Mouse (Mus musculus): ENCODE data around the gene Pik3c2g. TPM values are rescaled to one million over a fixed set of nuclear protein-coding genes. Genes with fewer than 3 reads are reported as not detected.

The Pik3c2g gene
- polyA plus RNA-seq, 1 experiment: not detected

GRCm38 (mm10) chr6:139577026-139577861, 9.8 kb upstream of the Pik3c2g start:
- Histone ChIP-seq H3K27me3 (ENCODE audit: control insufficient read depth, insufficient read depth, low read length) (no peaks in the 10 kb centered on the region), H3K4me3 (ENCODE audit: control insufficient read depth, insufficient read depth, low read length) (no peak overlapping the region), H3K36me3 (ENCODE audit: control insufficient read depth, insufficient read depth, low read length) (no peaks in the 10 kb centered on the region), H3K4me1 (replicated peaks; ENCODE audit: control insufficient read depth, insufficient read depth, low read length) (no peaks in the 10 kb centered on the region), H3K27ac (ENCODE audit: control insufficient read depth, insufficient read depth, low read length) (no peak overlapping the region)
- DNase-seq: no peak
- WGBS: 56% methylated on average over 18 of the region's 18 CpGs
- no peak for TF ChIP-seq CTCF (IDR thresholded peaks at IDR 0.05; ENCODE audit: borderline replicate concordance, control insufficient read depth, extremely low read depth, insufficient read depth, low read length, poor library complexity)
- TF ChIP-seq POLR2A (IDR thresholded peaks at IDR 0.05; ENCODE audit: control insufficient read depth, extremely low read depth, insufficient read depth, low read length, poor library complexity): no peak

GRCm38 (mm10) chr6:139587478-139587877, 457 bp downstream of the Pik3c2g start:
- Histone ChIP-seq H3K4me1 (replicated peaks; ENCODE audit: control insufficient read depth, insufficient read depth, low read length) (no peaks in the 10 kb centered on the region), H3K4me3 (ENCODE audit: control insufficient read depth, insufficient read depth, low read length) (no peak overlapping the region), H3K27me3 (ENCODE audit: control insufficient read depth, insufficient read depth, low read length) (no peaks in the 10 kb centered on the region), H3K27ac (ENCODE audit: control insufficient read depth, insufficient read depth, low read length) (no peak overlapping the region), H3K36me3 (ENCODE audit: control insufficient read depth, insufficient read depth, low read length) (no peaks in the 10 kb centered on the region)
- TF ChIP-seq CTCF (IDR thresholded peaks at IDR 0.05; ENCODE audit: borderline replicate concordance, control insufficient read depth, extremely low read depth, insufficient read depth, low read length, poor library complexity): no peak
- 90% methylated on average over 12 of the region's 12 CpGs for WGBS
- DNase-seq: no peak

- TF ChIP-seq CTCF (IDR thresholded peaks at IDR 0.05; ENCODE audit: borderline replicate concordance, control insufficient read depth, extremely low read depth, insufficient read depth, low read length, poor library complexity) (no peak), POLR2A (IDR thresholded peaks at IDR 0.05; ENCODE audit: control insufficient read depth, extremely low read depth, insufficient read depth, low read length, poor library complexity) (no peak)
- WGBS: 87% methylated on average over 15 of the region's 15 CpGs
- H3K27me3 ChIP-seq (ENCODE audit: control insufficient read depth, insufficient read depth, low read length): no peaks in the 10 kb centered on the region
- no peaks in the 10 kb centered on the region for H3K36me3 ChIP-seq (ENCODE audit: control insufficient read depth, insufficient read depth, low read length)
- H3K27ac ChIP-seq (ENCODE audit: control insufficient read depth, insufficient read depth, low read length): no peak overlapping the region
- no peak for DNase-seq
- H3K4me3 ChIP-seq (ENCODE audit: control insufficient read depth, insufficient read depth, low read length): no peak overlapping the region
- no peaks in the 10 kb centered on the region for H3K4me1 ChIP-seq (replicated peaks; ENCODE audit: control insufficient read depth, insufficient read depth, low read length)
Observed at GRCm38 (mm10) chr6:139588409-139588808, 1.4 kb downstream of the Pik3c2g start.

GRCm38 (mm10) chr6:139589291-139589690, 2.3 kb downstream of the Pik3c2g start:
- no peak for DNase-seq
- TF ChIP-seq CTCF (IDR thresholded peaks at IDR 0.05; ENCODE audit: borderline replicate concordance, control insufficient read depth, extremely low read depth, insufficient read depth, low read length, poor library complexity): no peak
- TF ChIP-seq POLR2A (IDR thresholded peaks at IDR 0.05; ENCODE audit: control insufficient read depth, extremely low read depth, insufficient read depth, low read length, poor library complexity): no peak
- H3K27me3 ChIP-seq (ENCODE audit: control insufficient read depth, insufficient read depth, low read length): no peaks in the 10 kb centered on the region
- no peak overlapping the region for H3K27ac ChIP-seq (ENCODE audit: control insufficient read depth, insufficient read depth, low read length)
- WGBS: 11% methylated on average over 12 of the region's 12 CpGs
- H3K4me1 ChIP-seq (replicated peaks; ENCODE audit: control insufficient read depth, insufficient read depth, low read length): no peaks in the 10 kb centered on the region
- H3K36me3 ChIP-seq (ENCODE audit: control insufficient read depth, insufficient read depth, low read length): no peaks in the 10 kb centered on the region
- no peak overlapping the region for H3K4me3 ChIP-seq (ENCODE audit: control insufficient read depth, insufficient read depth, low read length)

GRCm38 (mm10) chr6:139589854-139590253, 2.8 kb downstream of the Pik3c2g start:
- DNase-seq: no peak

GRCm38 (mm10) chr6:139592081-139592480, 5.1 kb downstream of the Pik3c2g start:
- no peak for DNase-seq
- H3K27me3 ChIP-seq (ENCODE audit: control insufficient read depth, insufficient read depth, low read length): no peaks in the 10 kb centered on the region
- no peak overlapping the region for H3K27ac ChIP-seq (ENCODE audit: control insufficient read depth, insufficient read depth, low read length)
- H3K4me3 ChIP-seq (ENCODE audit: control insufficient read depth, insufficient read depth, low read length): no peak overlapping the region
- no peaks in the 10 kb centered on the region for H3K36me3 ChIP-seq (ENCODE audit: control insufficient read depth, insufficient read depth, low read length)
- no peak for TF ChIP-seq CTCF (IDR thresholded peaks at IDR 0.05; ENCODE audit: borderline replicate concordance, control insufficient read depth, extremely low read depth, insufficient read depth, low read length, poor library complexity)
- no peak for TF ChIP-seq POLR2A (IDR thresholded peaks at IDR 0.05; ENCODE audit: control insufficient read depth, extremely low read depth, insufficient read depth, low read length, poor library complexity)
- H3K4me1 ChIP-seq (replicated peaks; ENCODE audit: control insufficient read depth, insufficient read depth, low read length): no peaks in the 10 kb centered on the region
- 58% methylated on average over 3 of the region's 3 CpGs for WGBS

More at GRCm38 (mm10) chr6:139589854-139590253, 2.8 kb downstream of the Pik3c2g start:
- Histone ChIP-seq H3K27me3 (ENCODE audit: control insufficient read depth, insufficient read depth, low read length) (no peaks in the 10 kb centered on the region), H3K36me3 (ENCODE audit: control insufficient read depth, insufficient read depth, low read length) (no peaks in the 10 kb centered on the region), H3K4me3 (ENCODE audit: control insufficient read depth, insufficient read depth, low read length) (no peak overlapping the region), H3K27ac (ENCODE audit: control insufficient read depth, insufficient read depth, low read length) (no peak overlapping the region), H3K4me1 (replicated peaks; ENCODE audit: control insufficient read depth, insufficient read depth, low read length) (no peaks in the 10 kb centered on the region)
- TF ChIP-seq CTCF (IDR thresholded peaks at IDR 0.05; ENCODE audit: borderline replicate concordance, control insufficient read depth, extremely low read depth, insufficient read depth, low read length, poor library complexity) (no peak), POLR2A (IDR thresholded peaks at IDR 0.05; ENCODE audit: control insufficient read depth, extremely low read depth, insufficient read depth, low read length, poor library complexity) (no peak)
- 81% methylated on average over 9 of the region's 9 CpGs for WGBS

All from thymus, adult 2 months (tissue).